Comparison of ENCODE assay signal across 33 mouse cellular contexts in the genomic region with DNA sequence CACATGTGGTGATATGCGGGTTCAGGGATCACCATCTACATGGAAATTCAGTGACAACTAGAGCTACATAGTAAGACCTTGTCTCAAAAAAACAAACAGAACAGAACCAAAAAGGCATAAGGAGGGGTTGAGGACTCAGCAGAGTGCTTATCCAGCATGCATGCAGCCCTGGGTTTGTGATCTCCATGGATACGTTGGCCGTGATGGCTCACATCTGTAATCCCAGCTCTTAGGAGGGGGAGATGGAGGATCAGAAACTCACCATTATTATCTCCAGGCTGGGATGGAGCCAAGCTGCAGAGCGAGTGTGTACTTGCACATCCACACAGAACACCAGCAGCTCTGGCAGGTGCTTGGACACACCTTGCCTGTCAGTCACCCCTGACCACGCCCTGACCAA. TPM values are rescaled to one million over a fixed set of nuclear protein-coding genes. Genes with fewer than 3 reads are reported as not detected.
A peak's percentile ranks its signal among the peaks of the same experiment; 100 is the strongest.
DNase-seq lines count a peak whose midpoint lies in the region; ATAC-seq and TF ChIP-seq lines count a peak whose summit lies in the region.
"Had no signal": no experiment of that assay in that cellular context is flagged by ENCODE, and none has a peak within 500 bp of the region (broad histone marks: within the 10 kb centered on the region; RNA-seq: fewer than 3 reads in every experiment).

No protein-coding gene starts in this region.

- H3K36me3 ChIP-seq in forebrain, postnatal 0 days (ENCODE audit: insufficient read depth): no peaks in the 10 kb centered on the region
- H3K36me3 ChIP-seq in forebrain, embryonic 14.5 days (ENCODE audit: control insufficient read depth, insufficient read depth, low read length): no peaks in the 10 kb centered on the region
- H3K36me3 ChIP-seq in kidney, postnatal 0 days (ENCODE audit: insufficient read depth, low read length): no peaks in the 10 kb centered on the region
- H3K36me3 ChIP-seq in midbrain, embryonic 14.5 days (ENCODE audit: control insufficient read depth, insufficient read depth, low read length): no peaks in the 10 kb centered on the region
- H3K36me3 ChIP-seq in midbrain, embryonic 10.5 days: no peaks in the 10 kb centered on the region
- H3K36me3 ChIP-seq: heart, embryonic 15.5 days; hindbrain, embryonic 15.5 days; limb, embryonic 15.5 days; neural tube, embryonic 13.5 days had no signal

- no peak for TF ChIP-seq CTCF in forebrain, postnatal 0 days (IDR thresholded peaks at IDR 0.05; ENCODE audit: low read depth)
- no peak for TF ChIP-seq CTCF in kidney, postnatal 0 days (IDR thresholded peaks at IDR 0.05; ENCODE audit: low read depth)
- TF ChIP-seq CTCF in brain, embryonic 14.5 days (IDR thresholded peaks at IDR 0.05; ENCODE audit: borderline replicate concordance, extremely low read depth, insufficient read depth, insufficient read length): no peak

- WGBS in forebrain, postnatal 0 days: 66% methylated on average over 5 of the region's 5 CpGs
- 82% methylated on average over 5 of the region's 5 CpGs for WGBS in forebrain, embryonic 14.5 days
- 62% methylated on average over 5 of the region's 5 CpGs for WGBS in kidney, postnatal 0 days
- WGBS in midbrain, embryonic 14.5 days: 49% methylated on average over 5 of the region's 5 CpGs
- 70% methylated on average over 5 of the region's 5 CpGs for WGBS in midbrain, embryonic 10.5 days

- H3K4me1 ChIP-seq in forebrain, postnatal 0 days (ENCODE audit: insufficient read depth): no peaks in the 10 kb centered on the region
- H3K4me1 ChIP-seq in forebrain, embryonic 14.5 days (ENCODE audit: control insufficient read depth, insufficient read depth, low read length): no peaks in the 10 kb centered on the region
- H3K4me1 ChIP-seq in kidney, postnatal 0 days (replicated peaks; ENCODE audit: insufficient read depth, low read length): no peaks in the 10 kb centered on the region
- no peaks in the 10 kb centered on the region for H3K4me1 ChIP-seq in midbrain, embryonic 14.5 days (ENCODE audit: control insufficient read depth, insufficient read depth, low read length)
- H3K4me1 ChIP-seq in midbrain, embryonic 10.5 days: peaks cover 10% of the 10 kb centered on the region; the same call in 1 of the 2 replicates
- H3K4me1 ChIP-seq: hindbrain, embryonic 15.5 days; limb, embryonic 15.5 days; neural tube, embryonic 13.5 days had no signal

- no peak overlapping the region for H3K4me2 ChIP-seq in forebrain, postnatal 0 days (ENCODE audit: low read depth)
- no peak overlapping the region for H3K4me2 ChIP-seq in forebrain, embryonic 14.5 days (ENCODE audit: low read length)
- H3K4me2 ChIP-seq in kidney, postnatal 0 days (ENCODE audit: low read length): no peak overlapping the region
- no peak overlapping the region for H3K4me2 ChIP-seq in midbrain, embryonic 14.5 days (ENCODE audit: low read length)
- H3K4me2 ChIP-seq: heart, embryonic 15.5 days; hindbrain, embryonic 15.5 days; limb, embryonic 15.5 days; neural tube, embryonic 13.5 days had no signal

- no peak overlapping the region for H3K27ac ChIP-seq in forebrain, postnatal 0 days (ENCODE audit: low read depth, low read length)
- H3K27ac ChIP-seq in forebrain, embryonic 14.5 days (ENCODE audit: low read depth, low read length): no peak overlapping the region
- no peak overlapping the region for H3K27ac ChIP-seq in kidney, postnatal 0 days
- no peak overlapping the region for H3K27ac ChIP-seq in midbrain, embryonic 14.5 days (replicated peaks; ENCODE audit: low read depth, low read length)
- no peak overlapping the region for H3K27ac ChIP-seq in midbrain, embryonic 10.5 days (replicated peaks)
- H3K27ac ChIP-seq: heart, adult 2 months; heart, embryonic 15.5 days; hindbrain, embryonic 15.5 days; left cerebral cortex, adult 2 months; limb, embryonic 15.5 days; neural tube, embryonic 13.5 days had no signal

- peak; percentile 7 for DNase-seq in forebrain, postnatal 0 days
- no peak for DNase-seq in forebrain, embryonic 14.5 days (ENCODE audit: low spot score)
- peak; percentile 40 for DNase-seq in kidney, postnatal 0 days (ENCODE audit: low spot score)
- no peak for DNase-seq in kidney, adult 9 months
- peak; percentile 16 for DNase-seq in midbrain, embryonic 14.5 days
- no peak for DNase-seq in midbrain, embryonic 10.5 days (ENCODE audit: low spot score)
- DNase-seq in brain, embryonic 14.5 days (ENCODE audit: low read depth): peak; percentile 16
- no peak for DNase-seq in cerebellum, adult 18-20 months
- DNase-seq: adrenal gland, postnatal 25 days; cerebellum, adult 11 months; cerebellum, postnatal 10 days; gastrocnemius, postnatal 36 days; heart, adult 2 months; heart, postnatal 36 days; kidney, adult 18-20 months; left cerebral cortex, postnatal 4 days; lung, adult 18-20 months; lung, postnatal 10 days had no signal

- no peak overlapping the region for H3K4me3 ChIP-seq in forebrain, postnatal 0 days (ENCODE audit: low read depth, low read length)
- no peak overlapping the region for H3K4me3 ChIP-seq in forebrain, embryonic 14.5 days (ENCODE audit: low read depth, low read length)
- H3K4me3 ChIP-seq in kidney, postnatal 0 days (replicated peaks; ENCODE audit: low read depth, low read length): no peak overlapping the region
- H3K4me3 ChIP-seq in midbrain, embryonic 14.5 days (replicated peaks; ENCODE audit: low read depth, low read length): no peak overlapping the region
- H3K4me3 ChIP-seq in midbrain, embryonic 10.5 days: no peak overlapping the region
- H3K4me3 ChIP-seq: heart, adult 2 months; heart, embryonic 15.5 days; hindbrain, embryonic 15.5 days; left cerebral cortex, adult 2 months; limb, embryonic 15.5 days; myocyte; neural tube, embryonic 13.5 days had no signal

- no peak for TF ChIP-seq POLR2A in brain, embryonic 14.5 days (IDR thresholded peaks at IDR 0.05; ENCODE audit: borderline replicate concordance, extremely low read depth, insufficient read depth, insufficient read length, poor library complexity, severe bottlenecking)

- peak; percentile 69; the same call in 1 of the 2 replicates for ATAC-seq in forebrain, postnatal 0 days
- no peak for ATAC-seq in forebrain, embryonic 14.5 days
- no peak for ATAC-seq in kidney, postnatal 0 days (replicated peaks; ENCODE audit: low FRiP score, low read depth)
- no peak for ATAC-seq in midbrain, embryonic 14.5 days (ENCODE audit: low FRiP score, low TSS enrichment)
- ATAC-seq: midbrain, embryonic 16.5 days had no signal

- no peaks in the 10 kb centered on the region for H3K27me3 ChIP-seq in forebrain, postnatal 0 days (ENCODE audit: insufficient read depth, low read length)
- no peaks in the 10 kb centered on the region for H3K27me3 ChIP-seq in forebrain, embryonic 14.5 days (replicated peaks; ENCODE audit: control insufficient read depth, insufficient read depth, low read length)
- H3K27me3 ChIP-seq in kidney, postnatal 0 days (ENCODE audit: insufficient read depth, low read length): no peaks in the 10 kb centered on the region
- H3K27me3 ChIP-seq in midbrain, embryonic 14.5 days (ENCODE audit: control insufficient read depth, insufficient read depth, low read length): no peaks in the 10 kb centered on the region
- no peaks in the 10 kb centered on the region for H3K27me3 ChIP-seq in midbrain, embryonic 10.5 days (ENCODE audit: low read depth, poor library complexity, severe bottlenecking)
- H3K27me3 ChIP-seq: heart, embryonic 15.5 days; hindbrain, embryonic 15.5 days; limb, embryonic 15.5 days; neural tube, embryonic 13.5 days had no signal

- H3K9me3 ChIP-seq in forebrain, postnatal 0 days (ENCODE audit: low read length): 0 out of 2 replicates have a peak, but pooled peaks cover 2% of the 10 kb centered on the region
- H3K9me3 ChIP-seq in forebrain, embryonic 14.5 days (replicated peaks; ENCODE audit: control insufficient read depth, low read length): no peaks in the 10 kb centered on the region
- no peaks in the 10 kb centered on the region for H3K9me3 ChIP-seq in kidney, postnatal 0 days (replicated peaks; ENCODE audit: low read length)
- no peaks in the 10 kb centered on the region; the same call in 1 of the 2 replicates for H3K9me3 ChIP-seq in midbrain, embryonic 14.5 days (ENCODE audit: control insufficient read depth, low read length)
- H3K9me3 ChIP-seq in midbrain, embryonic 10.5 days (replicated peaks): peaks cover 13% of the 10 kb centered on the region
- H3K9me3 ChIP-seq: hindbrain, embryonic 15.5 days; limb, embryonic 15.5 days had no signal

- no peak overlapping the region for H3K9ac ChIP-seq in forebrain, postnatal 0 days
- no peak overlapping the region for H3K9ac ChIP-seq in forebrain, embryonic 14.5 days (ENCODE audit: low read length)
- H3K9ac ChIP-seq in kidney, postnatal 0 days (ENCODE audit: low read depth, low read length): no peak overlapping the region
- no peak overlapping the region for H3K9ac ChIP-seq in midbrain, embryonic 14.5 days (replicated peaks; ENCODE audit: low read length)
- H3K9ac ChIP-seq: heart, embryonic 15.5 days; hindbrain, embryonic 15.5 days; limb, embryonic 15.5 days; neural tube, embryonic 13.5 days had no signal

RNA-seq across cellular contexts. Expression of a gene that starts 32.4 kb away (rescaled TPM):
- total RNA-seq in forebrain, postnatal 0 days (2014; rRNA removed): not detected in 2 replicates
- polyA plus RNA-seq in forebrain, postnatal 0 days (2015; fragmentation: Nextera tagmentation; extraction: Ambion mirVana): not detected in 2 replicates
- polyA plus RNA-seq in forebrain, embryonic 14.5 days (2014; fragmentation: Nextera tagmentation; extraction: Ambion mirVana): not detected in 2 replicates
- polyA plus RNA-seq in kidney, postnatal 0 days (2015; fragmentation: Nextera tagmentation; extraction: Ambion mirVana): not detected in 2 replicates
- not detected in 2 replicates for polyA plus RNA-seq in midbrain, embryonic 14.5 days (2014; fragmentation: Nextera tagmentation; extraction: Ambion mirVana)
- not detected in 2 replicates for polyA plus RNA-seq in midbrain, embryonic 10.5 days (2016; fragmentation: Nextera tagmentation; extraction: Ambion mirVana)
- polyA plus RNA-seq in brain, embryonic 14.5 days (2012; rRNA removed): not detected in 2 replicates
- total RNA-seq: adrenal gland, postnatal 25 days; gastrocnemius, adult 18-20 months; gastrocnemius, postnatal 36 days; heart, adult 2 months; heart, postnatal 36 days; layer of hippocampus, postnatal 10 days; left cerebral cortex, adult 2 months; left cerebral cortex, postnatal 4 days had no signal
- polyA plus RNA-seq: cortical plate, adult 2 months; embryonic facial prominence, embryonic 11.5 days; forebrain, embryonic 11.5 days; heart, adult 2 months; heart, embryonic 15.5 days; hindbrain, embryonic 15.5 days; limb, embryonic 15.5 days; midbrain, embryonic 16.5 days; myocyte; neural tube, embryonic 13.5 days; small intestine, adult 2 months; urinary bladder, adult 2 months had no signal

RNA-seq across cellular contexts. Expression of a gene that starts 34.6 kb away (rescaled TPM):
- 1.4 and 1.8 TPM in 2 replicates for total RNA-seq in forebrain, postnatal 0 days (2014; rRNA removed)
- polyA plus RNA-seq in forebrain, postnatal 0 days (2015; fragmentation: Nextera tagmentation; extraction: Ambion mirVana): 1.2 and 1.3 TPM in 2 replicates
- polyA plus RNA-seq in forebrain, embryonic 14.5 days (2014; fragmentation: Nextera tagmentation; extraction: Ambion mirVana): 1.6 and 1.8 TPM in 2 replicates
- 10.5 and 12.5 TPM in 2 replicates for polyA plus RNA-seq in kidney, postnatal 0 days (2015; fragmentation: Nextera tagmentation; extraction: Ambion mirVana)
- polyA plus RNA-seq in midbrain, embryonic 14.5 days (2014; fragmentation: Nextera tagmentation; extraction: Ambion mirVana): 0.47 and 0.61 TPM in 2 replicates
- polyA plus RNA-seq in midbrain, embryonic 10.5 days (2016; fragmentation: Nextera tagmentation; extraction: Ambion mirVana): 3.7 and 4.1 TPM in 2 replicates
- 1.6 and 2.2 TPM in 2 replicates for polyA plus RNA-seq in brain, embryonic 14.5 days (2012; rRNA removed)
- total RNA-seq: gastrocnemius, adult 18-20 months; gastrocnemius, postnatal 36 days; megakaryocyte-erythroid progenitor cell, adult 5-6 weeks had no signal

Comparison
In these comparisons a context has a peak if more than half of its experiments do, and no peak if none do; other contexts are left out.
1. DNase-seq: peak in forebrain, postnatal 0 days (single experiment), kidney, postnatal 0 days (single experiment), midbrain, embryonic 14.5 days (single experiment) and brain, embryonic 14.5 days (single experiment); none in forebrain, embryonic 14.5 days (single experiment), kidney, adult 9 months (single experiment), midbrain, embryonic 10.5 days (single experiment) and cerebellum, adult 18-20 months (0 of 2).